In genomic region chr6:28193901-28194300, GRCm38 (mm10) we compare ENCODE assay signal across 28 mouse cellular contexts. TPM values are rescaled to one million over a fixed set of nuclear protein-coding genes. Genes with fewer than 3 reads are reported as not detected.
"Had no signal": no experiment of that assay in that cellular context is flagged by ENCODE, and none has a peak within 500 bp of the region (broad histone marks: within the 10 kb centered on the region; RNA-seq: fewer than 3 reads in every experiment).

No protein-coding gene starts in this region.

- H3K4me2 ChIP-seq: heart, embryonic 11.5 days; heart, embryonic 13.5 days; heart, embryonic 15.5 days; hindbrain, embryonic 13.5 days; hindbrain, embryonic 15.5 days; kidney, embryonic 15.5 days; limb, embryonic 12.5 days; liver, embryonic 11.5 days; liver, embryonic 13.5 days had no signal

- H3K9me3 ChIP-seq: heart, embryonic 13.5 days; heart, embryonic 15.5 days; hindbrain, embryonic 13.5 days; hindbrain, embryonic 15.5 days; kidney, embryonic 15.5 days; limb, embryonic 10.5 days; limb, embryonic 12.5 days; liver, embryonic 13.5 days had no signal

- H3K27me3 ChIP-seq: heart, embryonic 13.5 days; heart, embryonic 15.5 days; hindbrain, embryonic 13.5 days; hindbrain, embryonic 15.5 days; kidney, embryonic 15.5 days; limb, embryonic 12.5 days; liver, embryonic 13.5 days had no signal

- H3K4me3 ChIP-seq: heart, adult 2 months; heart, embryonic 13.5 days; heart, embryonic 15.5 days; hindbrain, embryonic 13.5 days; hindbrain, embryonic 15.5 days; kidney, embryonic 15.5 days; left cerebral cortex, adult 2 months; limb, embryonic 10.5 days; limb, embryonic 12.5 days; liver, embryonic 13.5 days had no signal

- ATAC-seq: hindbrain, postnatal 0 days; intestine, embryonic 16.5 days had no signal

- H3K4me1 ChIP-seq: heart, embryonic 13.5 days; heart, embryonic 15.5 days; hindbrain, embryonic 13.5 days; hindbrain, embryonic 15.5 days; kidney, embryonic 15.5 days; limb, embryonic 12.5 days; liver, embryonic 13.5 days had no signal

- H3K27ac ChIP-seq: heart, adult 2 months; heart, embryonic 13.5 days; heart, embryonic 15.5 days; hindbrain, embryonic 13.5 days; hindbrain, embryonic 15.5 days; hindbrain, postnatal 0 days; kidney, embryonic 15.5 days; left cerebral cortex, adult 2 months; limb, embryonic 12.5 days; liver, embryonic 13.5 days had no signal

- H3K9ac ChIP-seq: heart, embryonic 13.5 days; heart, embryonic 15.5 days; hindbrain, embryonic 13.5 days; hindbrain, embryonic 15.5 days; kidney, embryonic 15.5 days; limb, embryonic 12.5 days; liver, embryonic 13.5 days had no signal

- DNase-seq: gastrocnemius, postnatal 14 days; gastrocnemius, postnatal 36 days; heart, adult 11 months; heart, adult 2 months; heart, postnatal 14 days; heart, postnatal 36 days; kidney, adult 11 months; kidney, adult 2 months; kidney, adult 9 months; kidney, postnatal 10 days; kidney, postnatal 36 days; layer of hippocampus, adult 9-11 months; liver; liver, embryonic 13.5 days had no signal

- H3K36me3 ChIP-seq: heart, embryonic 13.5 days; heart, embryonic 15.5 days; hindbrain, embryonic 13.5 days; hindbrain, embryonic 15.5 days; kidney, embryonic 15.5 days; limb, embryonic 10.5 days; limb, embryonic 12.5 days; liver, embryonic 13.5 days had no signal

RNA-seq across cellular contexts. Expression of gene Grm8, which starts 58.9 kb away (rescaled TPM):
- total RNA-seq: heart, adult 2 months; heart, postnatal 36 days; hematopoietic stem cell, adult 5-6 weeks had no signal
- polyA plus RNA-seq: heart, adult 2 months; heart, postnatal 0 days; kidney, adult 2 months had no signal
